ENCODE assay signal across 14 mouse cellular contexts in genomic region chr9:90242291-90242690, GRCm38 (mm10). TPM values are rescaled to one million over a fixed set of nuclear protein-coding genes. Genes with fewer than 3 reads are reported as not detected.
DNase-seq lines count a peak whose midpoint lies in the region; ATAC-seq and TF ChIP-seq lines count a peak whose summit lies in the region.
"Had no signal": no experiment of that assay in that cellular context is flagged by ENCODE, and none has a peak within 500 bp of the region (broad histone marks: within the 10 kb centered on the region; RNA-seq: fewer than 3 reads in every experiment).

No protein-coding gene starts in this region.

- no peak overlapping the region for H3K4me2 ChIP-seq in hindbrain, postnatal 0 days (ENCODE audit: low read depth, low read length)
- no peak overlapping the region for H3K4me2 ChIP-seq in hindbrain, embryonic 13.5 days
- no peak overlapping the region for H3K4me2 ChIP-seq in stomach, embryonic 16.5 days (ENCODE audit: low read depth, low read length)
- H3K4me2 ChIP-seq in stomach, postnatal 0 days (replicated peaks; ENCODE audit: low read depth): no peak overlapping the region
- H3K4me2 ChIP-seq: heart, embryonic 12.5 days; hindbrain, embryonic 15.5 days; midbrain, embryonic 15.5 days had no signal

- ATAC-seq in hindbrain, postnatal 0 days: no peak
- no peak for ATAC-seq in hindbrain, embryonic 13.5 days (ENCODE audit: low FRiP score)
- no peak for ATAC-seq in stomach, embryonic 16.5 days (ENCODE audit: insufficient read depth, low FRiP score)
- ATAC-seq in stomach, postnatal 0 days (ENCODE audit: low FRiP score, low TSS enrichment): no peak
- ATAC-seq: forebrain, embryonic 14.5 days; midbrain, embryonic 15.5 days had no signal

- 63% methylated on average over 6 of the region's 6 CpGs for WGBS in hindbrain, postnatal 0 days
- WGBS in hindbrain, embryonic 13.5 days: 89% methylated on average over 6 of the region's 6 CpGs
- 84% methylated on average over 6 of the region's 6 CpGs for WGBS in stomach, embryonic 16.5 days
- WGBS in stomach, postnatal 0 days: 84% methylated on average over 6 of the region's 6 CpGs
- 86% methylated on average over 6 of the region's 6 CpGs for WGBS in small intestine, adult 2 months

- no peak for TF ChIP-seq POLR2A in small intestine, adult 2 months (IDR thresholded peaks at IDR 0.05; ENCODE audit: low read depth, low read length)

- no peaks in the 10 kb centered on the region for H3K9me3 ChIP-seq in hindbrain, postnatal 0 days (ENCODE audit: low read length)
- no peaks in the 10 kb centered on the region for H3K9me3 ChIP-seq in hindbrain, embryonic 13.5 days
- no peaks in the 10 kb centered on the region for H3K9me3 ChIP-seq in stomach, embryonic 16.5 days (replicated peaks; ENCODE audit: control insufficient read depth, low read length)
- H3K9me3 ChIP-seq in stomach, postnatal 0 days (ENCODE audit: control insufficient read depth, low read length): no peaks in the 10 kb centered on the region
- H3K9me3 ChIP-seq: heart, embryonic 12.5 days; hindbrain, embryonic 15.5 days; midbrain, embryonic 15.5 days had no signal

- no peaks in the 10 kb centered on the region for H3K27me3 ChIP-seq in hindbrain, postnatal 0 days (ENCODE audit: insufficient read depth, low read length)
- no peaks in the 10 kb centered on the region for H3K27me3 ChIP-seq in hindbrain, embryonic 13.5 days
- H3K27me3 ChIP-seq in stomach, embryonic 16.5 days (ENCODE audit: control insufficient read depth, insufficient read depth, low read length): no peaks in the 10 kb centered on the region
- H3K27me3 ChIP-seq in stomach, postnatal 0 days (ENCODE audit: control insufficient read depth, insufficient read depth, low read length): no peaks in the 10 kb centered on the region
- H3K27me3 ChIP-seq in small intestine, adult 2 months (ENCODE audit: control insufficient read depth, insufficient read depth, low read length): no peaks in the 10 kb centered on the region
- H3K27me3 ChIP-seq: CH12.LX; heart, embryonic 12.5 days; hindbrain, embryonic 15.5 days; midbrain, embryonic 15.5 days had no signal

- H3K4me1 ChIP-seq in hindbrain, postnatal 0 days (ENCODE audit: insufficient read depth, low read length): no peaks in the 10 kb centered on the region
- H3K4me1 ChIP-seq in hindbrain, embryonic 13.5 days (replicated peaks): peaks cover 4% of the 10 kb centered on the region; the same call in 1 of the 2 replicates
- peaks cover 6% of the 10 kb centered on the region; the same call in 1 of the 2 replicates for H3K4me1 ChIP-seq in stomach, embryonic 16.5 days (ENCODE audit: control insufficient read depth, insufficient read depth, low read length)
- no peaks in the 10 kb centered on the region for H3K4me1 ChIP-seq in stomach, postnatal 0 days (replicated peaks; ENCODE audit: control insufficient read depth, insufficient read depth)
- peaks cover 6% of the 10 kb centered on the region; the same call in 1 of the 2 replicates for H3K4me1 ChIP-seq in small intestine, adult 2 months (ENCODE audit: control insufficient read depth, insufficient read depth, insufficient read length, low read length)
- H3K4me1 ChIP-seq: hindbrain, embryonic 15.5 days; midbrain, embryonic 15.5 days had no signal

- peak; percentile 25 for DNase-seq in hindbrain, postnatal 0 days (ENCODE audit: low spot score)
- no peak for DNase-seq in stomach, postnatal 0 days (ENCODE audit: low spot score)
- peak; percentile 51 to 54 for DNase-seq in cerebellum, postnatal 10 days
- DNase-seq in B cell, adult 2 months: no peak
- DNase-seq in urinary bladder, adult 2 months (ENCODE audit: low spot score): no peak
- DNase-seq: kidney, adult 18-20 months had no signal

- TF ChIP-seq EP300 in stomach, postnatal 0 days (optimal IDR thresholded peaks at IDR 0.05): no peak

- H3K36me3 ChIP-seq in hindbrain, postnatal 0 days (ENCODE audit: insufficient read depth, low read length): peaks cover 5% of the 10 kb centered on the region; the same call in 1 of the 2 replicates
- peaks cover 19% of the 10 kb centered on the region for H3K36me3 ChIP-seq in hindbrain, embryonic 13.5 days
- H3K36me3 ChIP-seq in stomach, embryonic 16.5 days (ENCODE audit: control insufficient read depth, insufficient read depth, low read length): peaks cover 9% of the 10 kb centered on the region
- H3K36me3 ChIP-seq in stomach, postnatal 0 days (ENCODE audit: control insufficient read depth, insufficient read depth, low read length): peaks cover 12% of the 10 kb centered on the region
- peaks cover 21% of the 10 kb centered on the region for H3K36me3 ChIP-seq in small intestine, adult 2 months (ENCODE audit: control insufficient read depth, insufficient read depth, low read length)
- H3K36me3 ChIP-seq: midbrain, embryonic 15.5 days had no signal

- TF ChIP-seq CTCF in hindbrain, postnatal 0 days (IDR thresholded peaks at IDR 0.05; ENCODE audit: low read depth): no peak
- TF ChIP-seq CTCF in stomach, postnatal 0 days (IDR thresholded peaks at IDR 0.05; ENCODE audit: low read depth): no peak
- TF ChIP-seq CTCF in small intestine, adult 2 months (IDR thresholded peaks at IDR 0.05; ENCODE audit: extremely low read depth, insufficient read length, insufficient replicate concordance, low read depth, low read length): no peak

- no peak overlapping the region for H3K4me3 ChIP-seq in hindbrain, postnatal 0 days (ENCODE audit: low read length)
- no peak overlapping the region for H3K4me3 ChIP-seq in hindbrain, embryonic 13.5 days
- no peak overlapping the region for H3K4me3 ChIP-seq in stomach, embryonic 16.5 days (replicated peaks; ENCODE audit: low read length)
- no peak overlapping the region for H3K4me3 ChIP-seq in stomach, postnatal 0 days (ENCODE audit: low read depth, low read length)
- no peak overlapping the region for H3K4me3 ChIP-seq in small intestine, adult 2 months (ENCODE audit: low read depth, low read length)
- H3K4me3 ChIP-seq: heart, embryonic 12.5 days; hindbrain, embryonic 15.5 days; midbrain, embryonic 15.5 days had no signal

- H3K27ac ChIP-seq in hindbrain, postnatal 0 days: no peak overlapping the region
- H3K27ac ChIP-seq in hindbrain, embryonic 13.5 days: no peak overlapping the region
- H3K27ac ChIP-seq in stomach, embryonic 16.5 days (ENCODE audit: low read length): peak overlapping the region; percentile 49; the same call in 1 of the 2 replicates
- H3K27ac ChIP-seq in stomach, postnatal 0 days (replicated peaks): no peak overlapping the region
- peak overlapping the region; percentile 52; the same call in 1 of the 2 replicates for H3K27ac ChIP-seq in small intestine, adult 2 months (ENCODE audit: insufficient read depth, low read depth, low read length)
- H3K27ac ChIP-seq: hindbrain, embryonic 15.5 days; midbrain, embryonic 15.5 days had no signal

- no peak overlapping the region for H3K9ac ChIP-seq in hindbrain, postnatal 0 days (replicated peaks; ENCODE audit: low read length)
- no peak overlapping the region for H3K9ac ChIP-seq in hindbrain, embryonic 13.5 days
- H3K9ac ChIP-seq in stomach, embryonic 16.5 days (ENCODE audit: low read length): no peak overlapping the region
- H3K9ac ChIP-seq in stomach, postnatal 0 days (ENCODE audit: low read length): no peak overlapping the region
- H3K9ac ChIP-seq: heart, embryonic 12.5 days; hindbrain, embryonic 15.5 days; midbrain, embryonic 15.5 days had no signal

RNA-seq across cellular contexts. Expression of gene Tbc1d2b, which starts 28.3 kb away (rescaled TPM):
- 17.7 and 23.1 TPM in 2 replicates for total RNA-seq in hindbrain, postnatal 0 days (2014; rRNA removed)
- 3.8 and 4.1 TPM in 2 replicates for polyA plus RNA-seq in hindbrain, postnatal 0 days (2015; fragmentation: Nextera tagmentation; extraction: Ambion mirVana)
- 5.9 and 6.5 TPM in 2 replicates for polyA plus RNA-seq in hindbrain, embryonic 13.5 days (2015; fragmentation: Nextera tagmentation; extraction: Ambion mirVana)
- 15.1 and 15.4 TPM in 2 replicates for polyA plus RNA-seq in stomach, embryonic 16.5 days (2015; fragmentation: Nextera tagmentation; extraction: Ambion mirVana)
- 6.6 and 7.7 TPM in 2 replicates for polyA plus RNA-seq in stomach, postnatal 0 days (2015; fragmentation: Nextera tagmentation; extraction: Ambion mirVana)
- polyA plus RNA-seq in small intestine, adult 2 months (2012; rRNA removed): 9.6 and 13.1 TPM in 2 replicates
- polyA plus RNA-seq in urinary bladder, adult 2 months (2012; rRNA removed): 43.5 and 47.9 TPM in 2 replicates

Comparison
In these comparisons a context has a peak if more than half of its experiments do, and no peak if none do; other contexts are left out.
1. H3K27ac ChIP-seq: peak in stomach, embryonic 16.5 days (single experiment) and small intestine, adult 2 months (single experiment); none in hindbrain, postnatal 0 days (single experiment), hindbrain, embryonic 13.5 days (single experiment) and stomach, postnatal 0 days (single experiment).
2. DNase-seq: peak in hindbrain, postnatal 0 days (single experiment) and cerebellum, postnatal 10 days (2 of 2); none in stomach, postnatal 0 days (single experiment), B cell, adult 2 months (0 of 2) and urinary bladder, adult 2 months (single experiment).